Mouse (Mus musculus): ENCODE measurements at regions not wholly inside any gene's neighbourhood (a gene's known extent, or its start where the extent isn't known, plus 50 kb on each side); places are given as distances from the start of the nearest gene placed in this dataset.

GRCm38 (mm10) chr1:108240152-108240551, 650.3 kb downstream of the Serpinb8 start:
- Histone ChIP-seq H3K4me1 (ENCODE audit: control insufficient read depth, insufficient read depth, low read length) (no peaks in the 10 kb centered on the region), H3K9ac (ENCODE audit: low read length) (no peak overlapping the region), H3K9me3 (ENCODE audit: control insufficient read depth, low read length) (no peaks in the 10 kb centered on the region), H3K4me3 (ENCODE audit: low read depth, low read length) (no peak overlapping the region), H3K4me2 (ENCODE audit: low read depth, severe bottlenecking) (no peak overlapping the region), H3K36me3 (ENCODE audit: control insufficient read depth, insufficient read depth, low read length) (no peaks in the 10 kb centered on the region), H3K27ac (replicated peaks; ENCODE audit: low read depth, low read length) (no peak overlapping the region), H3K27me3 (ENCODE audit: control insufficient read depth, insufficient read depth, low read length) (no peaks in the 10 kb centered on the region)
- no peak for DNase-seq (ENCODE audit: low spot score)
- no peak for ATAC-seq (ENCODE audit: insufficient number of reproducible peaks, low FRiP score, low TSS enrichment, low read depth)

GRCm38 (mm10) chr1:108255147-108255546, 665.3 kb downstream of the Serpinb8 start:
- 86% methylated on average over 3 of the region's 3 CpGs for WGBS
- no peak overlapping the region for H3K4me3 ChIP-seq (ENCODE audit: low read depth, low read length)
- DNase-seq (ENCODE audit: low spot score), result no peak
- H3K27ac ChIP-seq (replicated peaks; ENCODE audit: low read depth, low read length), result no peak overlapping the region
- H3K27me3 ChIP-seq (ENCODE audit: control insufficient read depth, insufficient read depth, low read length), result no peaks in the 10 kb centered on the region
- ATAC-seq (ENCODE audit: insufficient number of reproducible peaks, low FRiP score, low TSS enrichment, low read depth), result no peak
- no peaks in the 10 kb centered on the region for H3K36me3 ChIP-seq (ENCODE audit: control insufficient read depth, insufficient read depth, low read length)
- H3K4me2 ChIP-seq (ENCODE audit: low read depth, severe bottlenecking), result no peak overlapping the region
- no peaks in the 10 kb centered on the region for H3K4me1 ChIP-seq (ENCODE audit: control insufficient read depth, insufficient read depth, low read length)
- no peak overlapping the region for H3K9ac ChIP-seq (ENCODE audit: low read length)
- no peaks in the 10 kb centered on the region for H3K9me3 ChIP-seq (ENCODE audit: control insufficient read depth, low read length)

GRCm38 (mm10) chr1:108259355-108259754, 669.5 kb downstream of the Serpinb8 start:
- H3K27me3 ChIP-seq (ENCODE audit: control insufficient read depth, insufficient read depth, low read length), result no peaks in the 10 kb centered on the region
- no peaks in the 10 kb centered on the region for H3K36me3 ChIP-seq (ENCODE audit: control insufficient read depth, insufficient read depth, low read length)
- H3K9me3 ChIP-seq (ENCODE audit: control insufficient read depth, low read length), result no peaks in the 10 kb centered on the region
- no peak overlapping the region for H3K4me3 ChIP-seq (ENCODE audit: low read depth, low read length)
- no peak for DNase-seq (ENCODE audit: low spot score)
- no peak overlapping the region for H3K27ac ChIP-seq (replicated peaks; ENCODE audit: low read depth, low read length)
- H3K9ac ChIP-seq (ENCODE audit: low read length), result no peak overlapping the region
- no peak overlapping the region for H3K4me2 ChIP-seq (ENCODE audit: low read depth, severe bottlenecking)
- ATAC-seq (ENCODE audit: insufficient number of reproducible peaks, low FRiP score, low TSS enrichment, low read depth), result no peak
- no peaks in the 10 kb centered on the region for H3K4me1 ChIP-seq (ENCODE audit: control insufficient read depth, insufficient read depth, low read length)

DNA sequence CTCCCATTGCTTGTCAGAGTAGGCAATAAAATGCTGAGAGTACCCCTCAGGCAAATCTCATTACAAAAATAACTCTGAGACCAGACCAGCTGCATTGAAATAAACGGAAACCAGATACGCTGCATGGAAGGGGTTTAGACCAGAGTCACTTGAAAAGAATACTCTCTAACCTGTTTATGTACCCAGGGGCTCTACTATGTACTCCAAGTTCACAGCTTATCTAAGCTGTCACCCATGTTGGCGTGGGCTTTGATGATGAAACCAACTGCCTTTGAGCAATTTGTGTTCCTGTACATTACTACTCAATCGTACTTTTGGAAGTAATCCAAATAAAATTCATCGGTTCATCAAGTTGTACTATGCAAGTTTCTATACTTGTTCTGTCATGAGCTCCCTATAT, 692.3 kb downstream of the Serpinb8 start:
- no peak overlapping the region for H3K4me2 ChIP-seq (ENCODE audit: low read depth, severe bottlenecking)
- H3K4me3 ChIP-seq (ENCODE audit: low read depth, low read length), result no peak overlapping the region
- H3K9me3 ChIP-seq (ENCODE audit: control insufficient read depth, low read length), result no peaks in the 10 kb centered on the region
- DNase-seq (ENCODE audit: low spot score), result no peak
- H3K27ac ChIP-seq (replicated peaks; ENCODE audit: low read depth, low read length), result no peak overlapping the region
- H3K9ac ChIP-seq (ENCODE audit: low read length), result no peak overlapping the region
- no peaks in the 10 kb centered on the region for H3K4me1 ChIP-seq (ENCODE audit: control insufficient read depth, insufficient read depth, low read length)
- H3K36me3 ChIP-seq (ENCODE audit: control insufficient read depth, insufficient read depth, low read length), result no peaks in the 10 kb centered on the region
- 52% methylated on average over 5 of the region's 5 CpGs for WGBS
- ATAC-seq (ENCODE audit: insufficient number of reproducible peaks, low FRiP score, low TSS enrichment, low read depth), result 0 out of 2 replicates have a peak, but pooled peaks have one; percentile 31
- H3K27me3 ChIP-seq (ENCODE audit: control insufficient read depth, insufficient read depth, low read length), result no peaks in the 10 kb centered on the region

- ATAC-seq (ENCODE audit: insufficient number of reproducible peaks, low FRiP score, low TSS enrichment, low read depth) (no peak), DNase-seq (ENCODE audit: low spot score) (no peak)
- Histone ChIP-seq H3K4me3 (ENCODE audit: low read depth, low read length) (no peak overlapping the region), H3K27ac (replicated peaks; ENCODE audit: low read depth, low read length) (no peak overlapping the region), H3K9ac (ENCODE audit: low read length) (no peak overlapping the region), H3K4me2 (ENCODE audit: low read depth, severe bottlenecking) (no peak overlapping the region), H3K9me3 (ENCODE audit: control insufficient read depth, low read length) (no peaks in the 10 kb centered on the region), H3K36me3 (ENCODE audit: control insufficient read depth, insufficient read depth, low read length) (no peaks in the 10 kb centered on the region), H3K27me3 (ENCODE audit: control insufficient read depth, insufficient read depth, low read length) (no peaks in the 10 kb centered on the region), H3K4me1 (ENCODE audit: control insufficient read depth, insufficient read depth, low read length) (no peaks in the 10 kb centered on the region)
- 69% methylated on average over 1 of the region's 1 CpGs for WGBS
Measured at GRCm38 (mm10) chr1:108286571-108286970, 696.8 kb downstream of the Serpinb8 start.

Measured in limb, embryonic 11.5 days (tissue).